Mouse (Mus musculus): ENCODE data around the gene Umad1.

DNA sequence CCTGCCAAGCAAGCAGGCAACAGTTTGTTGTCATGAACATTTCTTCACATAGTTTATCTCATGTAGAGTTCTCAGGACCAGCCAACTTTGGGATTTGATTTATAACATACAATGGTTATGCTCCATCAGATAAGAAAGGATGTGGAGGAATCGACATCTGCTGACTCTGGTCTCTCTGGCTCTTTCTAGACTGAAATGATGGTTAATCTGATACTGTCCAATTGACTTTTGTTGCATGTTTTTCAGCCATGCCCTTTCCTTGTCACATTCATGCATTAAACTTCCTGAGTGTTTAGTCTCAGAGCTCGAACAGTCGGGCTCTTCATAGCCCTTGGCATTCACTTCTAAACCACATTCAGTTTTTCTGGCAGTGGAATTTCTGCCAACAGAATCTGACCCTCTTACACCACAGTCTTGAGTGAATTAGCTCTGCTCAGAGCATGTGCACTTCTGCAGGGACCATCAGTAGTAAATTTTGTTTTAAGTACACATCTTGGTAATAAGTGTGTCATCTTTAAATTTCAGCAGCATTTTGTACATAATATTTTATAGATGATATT is 26.4 kb downstream of the Umad1 start:
- TF ChIP-seq GATA1 (IDR thresholded peaks at IDR 0.05; ENCODE audit: borderline replicate concordance, low read length) (no peak), FLI1 (IDR thresholded peaks at IDR 0.05; ENCODE audit: low read length) (no peak)
